Mouse (Mus musculus) kidney, embryonic 16.5 days (tissue): ENCODE measurements around the gene Abcc3. TPM values are rescaled to one million over a fixed set of nuclear protein-coding genes. Genes with fewer than 3 reads are reported as not detected.
A peak's percentile ranks its signal among the peaks of the same experiment; 100 is the strongest.

ENCODE experiments used
- ATAC-seq: fragments of 200-750 bp; cut with Nextera tagmentation; 2 replicates; pipeline ENCODE4 v1.8.0; 2017; ENCODE audit warnings: moderate TSS enrichment; ENCODE audit not compliant: low FRiP score, low TSS enrichment
- H3K27ac ChIP-seq: fragments of 300-500 bp; sonication (generic); 2 replicates; pipeline ENCODE4 v1.5.1; 2014; ENCODE audit warnings: low read length
- H3K27me3 ChIP-seq: fragments of 300-500 bp; sonication (generic); 2 replicates; pipeline ENCODE4 v1.6.1; 2014; ENCODE audit warnings: low read length, control low read depth, mixed read lengths; ENCODE audit not compliant: insufficient read depth
- H3K36me3 ChIP-seq: fragments of 300-500 bp; sonication (generic); 2 replicates; pipeline ENCODE4 v1.6.1; 2014; ENCODE audit warnings: low read length, control low read depth, mixed read lengths; ENCODE audit not compliant: insufficient read depth
- H3K4me1 ChIP-seq: fragments of 300-500 bp; sonication (generic); 2 replicates; pipeline ENCODE4 v1.6.1; 2014; ENCODE audit warnings: low read length, control low read depth, mixed read lengths; ENCODE audit not compliant: insufficient read depth
- H3K4me2 ChIP-seq: fragments of 300-500 bp; sonication (generic); replicated peaks from 2 replicates; pipeline ENCODE4 v1.6.1; 2014; ENCODE audit warnings: low read depth, low read length
- H3K4me3 ChIP-seq: fragments of 300-500 bp; sonication (generic); 2 replicates; pipeline ENCODE4 v1.5.1; 2014; ENCODE audit warnings: mild to moderate bottlenecking, low read length
- H3K9ac ChIP-seq: fragments of 300-500 bp; sonication (generic); replicated peaks from 2 replicates; pipeline ENCODE4 v1.6.1; 2014; ENCODE audit warnings: low read length
- H3K9me3 ChIP-seq: fragments of 300-500 bp; sonication (generic); 2 replicates; pipeline ENCODE4 v1.6.1; 2016; ENCODE audit warnings: low read length, control low read depth
- WGBS: fragments of 180-500 bp; shearing (Covaris S2); extraction: QIAGEN DNeasy Blood & Tissue Kit; methylation state at CpG from one replicate; pipeline ENCODE4 v1.1.7; 2014; 5-methylcytosine and 5-hydroxymethylcytosine counted together
- polyA plus RNA-seq: library from polyadenylated mRNA; unstranded; fragments of >200 nt; fragmentation: Nextera tagmentation; extraction: Ambion mirVana; gene quantifications from 2 replicates; pipeline ENCODE4 v1.2.1, GENCODE M21; 2015

Abcc3 gene
- 5.0 and 7.0 TPM in 2 replicates for polyA plus RNA-seq

GRCm38 (mm10) chr11:94392672-94393109, at the start of gene Abcc3:
Gene Abcc3, minus strand, starts transcription at chr11:94392997.
- Histone ChIP-seq H3K9me3 (no peaks in the 10 kb centered on the region), H3K4me1 (peaks cover 12% of the 10 kb centered on the region), H3K4me3 (peak within 1 kb of the TSS; percentile 43), H3K4me2 (peak within 1 kb of the TSS; percentile 66), H3K36me3 (no peaks in the 10 kb centered on the region), H3K27ac (peak within 1 kb of the TSS; percentile 5; the same call in 1 of the 2 replicates), H3K9ac (peak within 1 kb of the TSS; percentile 60), H3K27me3 (no peaks in the 10 kb centered on the region)
- peak; percentile 55 for ATAC-seq
- WGBS: 6% methylated on average over 20 of the region's 20 CpGs

GRCm38 (mm10) chr11:94441752-94442151, 49.0 kb upstream of the Abcc3 start:
- Histone ChIP-seq H3K9me3 (no peaks in the 10 kb centered on the region), H3K27me3 (no peaks in the 10 kb centered on the region), H3K36me3 (0 out of 2 replicates have a peak, but pooled peaks cover 2% of the 10 kb centered on the region), H3K4me2 (no peak overlapping the region), H3K4me1 (peaks cover 50% of the 10 kb centered on the region), H3K4me3 (no peak overlapping the region), H3K27ac (no peak overlapping the region), H3K9ac (no peak overlapping the region)
- WGBS: 54% methylated on average over 9 of the region's 9 CpGs
- ATAC-seq: no peak

- H3K9ac ChIP-seq: no peak overlapping the region
- 0 out of 2 replicates have a peak, but pooled peaks cover 2% of the 10 kb centered on the region for H3K36me3 ChIP-seq
- H3K4me3 ChIP-seq: no peak overlapping the region
- no peak overlapping the region for H3K4me2 ChIP-seq
- WGBS: 59% methylated on average over 7 of the region's 7 CpGs
- H3K4me1 ChIP-seq: peaks cover 49% of the 10 kb centered on the region
- ATAC-seq: no peak
- H3K27ac ChIP-seq: no peak overlapping the region
- H3K9me3 ChIP-seq: no peaks in the 10 kb centered on the region
- no peaks in the 10 kb centered on the region for H3K27me3 ChIP-seq
Measured at GRCm38 (mm10) chr11:94441122-94441521, 48.3 kb upstream of the Abcc3 start.

- Histone ChIP-seq H3K4me3 (no peak overlapping the region), H3K4me1 (peaks cover 42% of the 10 kb centered on the region), H3K36me3 (0 out of 2 replicates have a peak, but pooled peaks cover 2% of the 10 kb centered on the region), H3K9ac (no peak overlapping the region), H3K9me3 (no peaks in the 10 kb centered on the region), H3K4me2 (no peak overlapping the region), H3K27me3 (no peaks in the 10 kb centered on the region), H3K27ac (no peak overlapping the region)
- no peak for ATAC-seq
- WGBS: 84% methylated on average over 6 of the region's 6 CpGs
Measured at GRCm38 (mm10) chr11:94440421-94440820, 47.6 kb upstream of the Abcc3 start.

- WGBS: 28% methylated on average over 9 of the region's 9 CpGs
Measured at GRCm38 (mm10) chr11:94429011-94429651, 36.3 kb upstream of the Abcc3 start.

GRCm38 (mm10) chr11:94428091-94428835, 35.5 kb upstream of the Abcc3 start:
- Histone ChIP-seq H3K4me3 (no peak overlapping the region), H3K27ac (peak overlapping the region; percentile 89), H3K4me2 (peak overlapping the region; percentile 11), H3K9ac (0 out of 2 replicates have a peak overlapping the region, but pooled peaks have one; percentile 17), H3K4me1 (peaks cover 51% of the 10 kb centered on the region), H3K36me3 (0 out of 2 replicates have a peak, but pooled peaks cover 6% of the 10 kb centered on the region), H3K9me3 (no peaks in the 10 kb centered on the region), H3K27me3 (no peaks in the 10 kb centered on the region; the same call in 1 of the 2 replicates)
- ATAC-seq: peak; percentile 93
- WGBS: 4% methylated on average over 4 of the region's 4 CpGs

More at GRCm38 (mm10) chr11:94429011-94429651, 36.3 kb upstream of the Abcc3 start:
- no peaks in the 10 kb centered on the region for H3K9me3 ChIP-seq
- H3K4me3 ChIP-seq: no peak overlapping the region
- no peaks in the 10 kb centered on the region for H3K27me3 ChIP-seq
- peak overlapping the region; percentile 11; the same call in 1 of the 2 replicates for H3K4me2 ChIP-seq
- H3K4me1 ChIP-seq: peaks cover 44% of the 10 kb centered on the region
- no peak overlapping the region for H3K9ac ChIP-seq
- ATAC-seq: 0 out of 2 replicates have a peak, but pooled peaks have one; percentile 47
- peak overlapping the region; percentile 89; the same call in 1 of the 2 replicates for H3K27ac ChIP-seq
- H3K36me3 ChIP-seq: peaks cover 9% of the 10 kb centered on the region; the same call in 1 of the 2 replicates

GRCm38 (mm10) chr11:94425656-94426055, 32.9 kb upstream of the Abcc3 start:
- Histone ChIP-seq H3K36me3 (no peaks in the 10 kb centered on the region), H3K9me3 (no peaks in the 10 kb centered on the region), H3K9ac (no peak overlapping the region), H3K4me1 (peaks cover 56% of the 10 kb centered on the region), H3K4me3 (no peak overlapping the region), H3K4me2 (no peak overlapping the region), H3K27ac (no peak overlapping the region), H3K27me3 (no peaks in the 10 kb centered on the region; the same call in 1 of the 2 replicates)
- no peak for ATAC-seq
- WGBS: 60% methylated on average over 14 of the region's 14 CpGs

GRCm38 (mm10) chr11:94425215-94425614, 32.4 kb upstream of the Abcc3 start:
- no peaks in the 10 kb centered on the region for H3K9me3 ChIP-seq
- no peak for ATAC-seq
- H3K36me3 ChIP-seq: no peaks in the 10 kb centered on the region
- no peak overlapping the region for H3K4me3 ChIP-seq
- WGBS: 48% methylated on average over 5 of the region's 5 CpGs
- no peak overlapping the region for H3K27ac ChIP-seq
- no peaks in the 10 kb centered on the region; the same call in 1 of the 2 replicates for H3K27me3 ChIP-seq
- H3K9ac ChIP-seq: no peak overlapping the region
- H3K4me1 ChIP-seq: peaks cover 58% of the 10 kb centered on the region
- no peak overlapping the region for H3K4me2 ChIP-seq

- no peaks in the 10 kb centered on the region for H3K36me3 ChIP-seq
- no peak for ATAC-seq
Measured at GRCm38 (mm10) chr11:94424380-94424779, 31.6 kb upstream of the Abcc3 start.

More at GRCm38 (mm10) chr11:94424380-94424779, 31.6 kb upstream of the Abcc3 start:
- 45% methylated on average over 15 of the region's 15 CpGs for WGBS
- Histone ChIP-seq H3K4me1 (peaks cover 54% of the 10 kb centered on the region), H3K27ac (no peak overlapping the region), H3K27me3 (no peaks in the 10 kb centered on the region; the same call in 1 of the 2 replicates), H3K9me3 (no peaks in the 10 kb centered on the region), H3K4me3 (no peak overlapping the region), H3K4me2 (no peak overlapping the region), H3K9ac (0 out of 2 replicates have a peak overlapping the region, but pooled peaks have one; percentile 6)
